Mouse (Mus musculus) midbrain, postnatal 0 days (tissue): ENCODE data around the gene Dync1h1. TPM values are rescaled to one million over a fixed set of nuclear protein-coding genes. Genes with fewer than 3 reads are reported as not detected.

Source experiments
- ATAC-seq: fragments of 200-750 bp; cut with Nextera tagmentation; 2 replicates; pipeline ENCODE4 v1.8.0; 2017; ENCODE audit warnings: moderate number of reproducible peaks, mild to moderate bottlenecking, moderate TSS enrichment, moderate library complexity; ENCODE audit not compliant: low FRiP score
- DNase-seq: peaks from one replicate; pipeline ENCODE4 v3.0.0-alpha.2; 2015; ENCODE audit warnings: low spot score
- H3K27ac ChIP-seq: fragments of 300-500 bp; sonication (generic); 2 replicates; pipeline ENCODE4 v1.5.1; 2014; ENCODE audit warnings: low read depth, mild to moderate bottlenecking, low read length, mixed read lengths
- H3K27me3 ChIP-seq: fragments of 300-500 bp; sonication (generic); 2 replicates; pipeline ENCODE4 v1.6.1; 2014; ENCODE audit warnings: low read length, control low read depth, mixed read lengths; ENCODE audit not compliant: insufficient read depth
- H3K36me3 ChIP-seq: fragments of 300-500 bp; sonication (generic); 2 replicates; pipeline ENCODE4 v1.6.1; 2014; ENCODE audit warnings: low read length, control low read depth, mixed read lengths; ENCODE audit not compliant: insufficient read depth
- H3K4me1 ChIP-seq: fragments of 300-500 bp; sonication (generic); 2 replicates; pipeline ENCODE4 v1.6.1; 2014; ENCODE audit warnings: mild to moderate bottlenecking, control low read depth, antibody characterized with exemption, low read length, mixed read lengths; ENCODE audit not compliant: insufficient read depth
- H3K4me2 ChIP-seq: fragments of 300-500 bp; sonication (generic); 2 replicates; pipeline ENCODE4 v1.6.1; 2014; ENCODE audit warnings: low read depth, mild to moderate bottlenecking, low read length, mixed read lengths; ENCODE audit not compliant: poor library complexity, severe bottlenecking
- H3K4me3 ChIP-seq: fragments of 300-500 bp; sonication (generic); 2 replicates; pipeline ENCODE4 v1.5.1; 2014; ENCODE audit warnings: low read depth, mild to moderate bottlenecking, low read length, moderate library complexity
- H3K9ac ChIP-seq: fragments of 300-500 bp; sonication (generic); replicated peaks from 2 replicates; pipeline ENCODE4 v1.6.1; 2014; ENCODE audit warnings: mild to moderate bottlenecking, low read length, moderate library complexity, mixed read lengths; ENCODE audit not compliant: poor library complexity, severe bottlenecking
- H3K9me3 ChIP-seq: fragments of 300-500 bp; sonication (generic); 2 replicates; pipeline ENCODE4 v1.6.1; 2016; ENCODE audit warnings: low read length, control low read depth
- CTCF ChIP-seq: IDR thresholded peaks from 2 replicates; pipeline ENCODE4 v1.5.1; 2016; ENCODE audit warnings: antibody characterized with exemption, mild to moderate bottlenecking
- WGBS: fragments of 180-500 bp; shearing (Covaris S2); extraction: QIAGEN DNeasy Blood & Tissue Kit; methylation state at CpG from one replicate; pipeline ENCODE4 v1.1.7; 2014; 5-methylcytosine and 5-hydroxymethylcytosine counted together
- polyA plus RNA-seq: library from polyadenylated mRNA; unstranded; fragments of >200 nt; fragmentation: Nextera tagmentation; extraction: Ambion mirVana; gene quantifications from 2 replicates; pipeline ENCODE4 v1.2.1, GENCODE M21; 2015
- total RNA-seq: library from RNA; depleted of rRNA; stranded (reverse); fragments of >200 nt; gene quantifications from 2 replicates; pipeline ENCODE4 v1.2.3, GENCODE M21; 2014

Dync1h1 gene
- total and polyA plus RNA-seq, 2 experiments from 2014 or later, result 60.3 to 271 TPM

DNA sequence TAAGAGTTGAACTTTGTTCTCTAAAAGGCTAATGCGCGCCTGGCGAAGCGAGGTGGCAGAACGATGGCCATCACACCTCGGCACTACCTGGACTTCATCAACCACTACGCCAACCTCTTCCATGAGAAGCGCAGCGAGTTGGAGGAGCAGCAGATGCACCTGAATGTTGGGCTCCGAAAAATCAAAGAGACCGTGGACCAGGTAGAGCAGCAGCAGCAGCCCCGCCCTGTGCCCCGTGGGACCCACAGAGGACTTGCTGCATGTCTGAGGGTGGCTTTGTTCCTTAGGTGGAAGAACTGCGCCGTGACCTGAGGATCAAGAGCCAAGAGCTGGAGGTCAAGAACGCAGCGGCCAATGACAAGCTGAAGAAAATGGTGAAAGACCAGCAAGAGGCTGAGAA, 50.2 kb downstream of the Dync1h1 start:
- no peak overlapping the region for H3K27ac ChIP-seq
- H3K27me3 ChIP-seq, result no peaks in the 10 kb centered on the region
- ATAC-seq (no peak), DNase-seq (no peak)
- H3K4me1 ChIP-seq, result no peaks in the 10 kb centered on the region
- H3K9ac ChIP-seq, result no peak overlapping the region
- H3K9me3 ChIP-seq, result no peaks in the 10 kb centered on the region
- no peak overlapping the region for H3K4me2 ChIP-seq
- H3K4me3 ChIP-seq, result no peak overlapping the region
- H3K36me3 ChIP-seq, result peaks cover 89% of the 10 kb centered on the region
- WGBS, result 99% methylated on average over 17 of the region's 17 CpGs
- no peak for TF ChIP-seq CTCF

DNA sequence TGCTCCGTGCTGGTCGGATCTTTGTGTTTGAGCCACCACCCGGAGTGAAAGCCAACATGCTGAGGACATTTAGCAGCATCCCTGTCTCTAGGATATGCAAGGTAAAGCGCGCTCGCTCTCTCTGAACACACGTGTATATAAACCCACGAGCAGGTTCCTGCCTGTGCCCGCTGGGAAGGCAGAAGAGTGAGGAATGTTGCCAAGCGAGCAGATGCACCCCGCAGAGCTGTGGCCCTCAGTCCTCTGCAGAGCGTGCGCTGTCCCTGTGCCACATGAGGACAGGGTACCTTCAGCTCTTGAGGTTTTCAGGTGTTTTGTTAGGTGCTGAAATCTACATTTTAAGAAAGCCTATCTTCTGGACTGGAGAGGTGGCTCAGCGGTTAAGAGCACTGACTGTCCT, 60.5 kb downstream of the Dync1h1 start:
- H3K4me2 ChIP-seq, result no peak overlapping the region
- H3K4me1 ChIP-seq, result no peaks in the 10 kb centered on the region
- H3K27ac ChIP-seq, result no peak overlapping the region
- no peaks in the 10 kb centered on the region for H3K9me3 ChIP-seq
- H3K27me3 ChIP-seq, result no peaks in the 10 kb centered on the region
- 94% methylated on average over 14 of the region's 14 CpGs for WGBS
- no peak for ATAC-seq
- H3K4me3 ChIP-seq, result no peak overlapping the region
- H3K9ac ChIP-seq, result no peak overlapping the region
- no peak for TF ChIP-seq CTCF
- DNase-seq, result no peak
- peaks cover 97% of the 10 kb centered on the region for H3K36me3 ChIP-seq

DNA sequence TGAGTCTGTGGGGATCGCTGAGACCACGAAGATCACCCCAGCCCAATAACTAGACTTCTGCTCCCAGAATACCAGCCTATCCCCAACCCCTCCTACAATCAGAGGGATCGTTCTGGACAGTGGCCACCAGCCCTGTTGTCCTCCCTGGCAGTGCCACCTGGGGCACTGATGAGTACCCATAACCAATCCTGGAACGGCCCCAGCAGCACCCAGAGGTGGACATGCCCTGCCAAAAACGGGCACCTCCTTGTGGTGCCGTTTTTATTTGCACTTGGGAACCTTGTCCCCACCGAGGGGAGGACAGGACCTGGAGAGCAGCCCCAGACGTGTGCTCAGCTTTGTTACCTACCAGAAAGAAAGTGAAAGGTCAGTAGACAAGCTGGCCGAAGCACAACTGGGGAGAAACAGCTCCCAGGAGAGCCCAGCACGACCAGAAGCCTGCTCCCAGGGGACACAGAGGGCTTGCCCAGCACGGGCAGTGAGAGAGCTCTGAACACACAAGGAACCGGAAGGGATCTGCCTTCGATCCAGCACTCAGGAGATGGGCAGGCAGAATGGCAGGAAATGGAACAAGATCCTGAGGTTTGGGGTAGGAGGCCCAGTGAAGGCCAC, 66.3 kb downstream of the Dync1h1 start:
- WGBS, result 85% methylated on average over 13 of the region's 13 CpGs
- Histone ChIP-seq H3K9me3 (no peaks in the 10 kb centered on the region), H3K27me3 (no peaks in the 10 kb centered on the region), H3K4me1 (no peaks in the 10 kb centered on the region), H3K9ac (no peak overlapping the region), H3K36me3 (peaks cover 76% of the 10 kb centered on the region), H3K27ac (no peak overlapping the region), H3K4me2 (no peak overlapping the region), H3K4me3 (no peak overlapping the region)
- ATAC-seq (no peak), DNase-seq (no peak)
- TF ChIP-seq CTCF, result no peak

DNA sequence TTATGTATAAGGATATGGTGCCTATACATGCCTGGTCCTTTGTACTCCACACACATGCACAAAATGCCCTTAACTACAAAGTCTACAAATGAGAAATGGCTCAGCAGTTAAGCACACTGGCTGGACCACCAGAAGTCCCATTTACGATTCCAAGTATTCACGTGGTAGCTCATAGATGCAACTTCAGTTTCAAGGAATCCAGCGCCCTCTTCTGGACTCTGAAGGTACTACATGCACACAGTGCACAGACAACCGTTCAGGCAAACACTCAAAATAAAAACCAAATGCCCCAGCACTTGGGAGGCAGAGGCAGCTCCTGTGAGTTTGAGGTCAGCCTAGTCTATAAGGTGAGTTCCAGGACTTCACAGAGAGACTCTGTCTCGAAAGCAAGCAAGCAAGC, 73.0 kb downstream of the Dync1h1 start:
- ATAC-seq, result no peak
- H3K36me3 ChIP-seq, result peaks cover 10% of the 10 kb centered on the region; the same call in 1 of the 2 replicates
- TF ChIP-seq CTCF, result peak; percentile 64
- no peak overlapping the region for H3K27ac ChIP-seq
- no peak overlapping the region for H3K4me2 ChIP-seq
- DNase-seq, result peak; percentile 17
- H3K9ac ChIP-seq, result no peak overlapping the region
- no peak overlapping the region for H3K4me3 ChIP-seq
- no peaks in the 10 kb centered on the region for H3K9me3 ChIP-seq
- 57% methylated on average over 5 of the region's 5 CpGs for WGBS
- no peaks in the 10 kb centered on the region for H3K4me1 ChIP-seq
- no peaks in the 10 kb centered on the region for H3K27me3 ChIP-seq

DNA sequence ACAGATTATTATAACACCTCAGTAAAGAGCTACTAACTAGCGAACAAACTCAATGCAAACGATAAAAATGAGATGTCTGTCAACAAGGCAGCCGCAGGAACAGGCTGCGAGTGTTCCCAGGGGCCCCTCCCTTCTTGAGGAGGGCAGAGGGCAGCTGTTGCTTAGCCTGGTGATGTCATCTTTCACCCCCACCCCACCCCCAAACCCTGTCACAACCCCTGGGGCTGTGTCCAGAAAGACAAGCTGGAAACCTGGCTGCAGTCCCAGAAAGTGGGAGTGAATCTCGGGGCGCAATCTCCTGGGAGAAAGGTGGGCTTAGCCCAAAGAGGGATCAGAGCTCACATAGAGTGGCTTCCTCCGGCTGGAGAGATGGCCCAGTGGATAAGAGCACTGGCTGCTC, 79.9 kb downstream of the Dync1h1 start:
- no peak for TF ChIP-seq CTCF
- Histone ChIP-seq H3K27ac (no peak overlapping the region), H3K4me3 (no peak overlapping the region), H3K9me3 (no peaks in the 10 kb centered on the region), H3K9ac (no peak overlapping the region), H3K4me1 (no peaks in the 10 kb centered on the region), H3K36me3 (no peaks in the 10 kb centered on the region), H3K27me3 (no peaks in the 10 kb centered on the region), H3K4me2 (no peak overlapping the region)
- DNase-seq, result peak; percentile 3
- no peak for ATAC-seq
- WGBS, result 47% methylated on average over 7 of the region's 7 CpGs

DNA sequence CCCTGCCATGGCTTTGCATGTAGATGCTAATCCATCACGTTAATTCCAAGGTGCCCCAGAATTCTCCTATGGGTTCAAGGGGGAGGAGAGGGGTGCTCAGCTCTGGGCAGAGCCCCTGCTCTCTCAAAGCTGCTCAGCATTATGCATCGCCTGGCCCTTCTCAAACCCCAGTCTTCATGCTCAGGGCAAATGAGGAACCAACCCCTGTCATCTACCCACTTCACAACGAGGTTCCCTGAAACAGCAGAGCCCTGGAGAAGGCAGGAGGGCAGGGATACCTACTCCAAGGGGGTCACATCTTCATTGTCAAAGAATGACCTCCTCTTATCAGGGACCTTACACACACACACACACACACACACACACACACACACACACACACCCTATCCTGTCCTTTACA, 80.6 kb downstream of the Dync1h1 start:
- Histone ChIP-seq H3K4me2 (no peak overlapping the region), H3K4me3 (no peak overlapping the region), H3K9ac (no peak overlapping the region), H3K27me3 (no peaks in the 10 kb centered on the region), H3K4me1 (no peaks in the 10 kb centered on the region), H3K36me3 (0 out of 2 replicates have a peak, but pooled peaks cover 5% of the 10 kb centered on the region), H3K9me3 (no peaks in the 10 kb centered on the region), H3K27ac (no peak overlapping the region)
- DNase-seq, result no peak
- ATAC-seq, result no peak
- TF ChIP-seq CTCF, result no peak
- WGBS, result 58% methylated on average over 3 of the region's 3 CpGs
